Mouse (Mus musculus) small intestine, adult 2 months (tissue): ENCODE measurements around the gene Rab22a.

ENCODE experiments used
- CTCF ChIP-seq: fragments of 200-500 bp; IDR thresholded peaks from 2 replicates; pipeline ENCODE4 v1.5.1; 2012; ENCODE audit warnings: low read depth, mild to moderate bottlenecking, control low read depth, inconsistent platforms, low read length, moderate library complexity, mixed read lengths; ENCODE audit not compliant: insufficient replicate concordance, insufficient read length; ENCODE audit errors: extremely low read depth
- POLR2A ChIP-seq: fragments of 200-500 bp; IDR thresholded peaks from 2 replicates; pipeline ENCODE4 v1.6.1; 2012; ENCODE audit warnings: low read depth, mild to moderate bottlenecking, control low read depth, inconsistent platforms, low read length, moderate library complexity

DNA sequence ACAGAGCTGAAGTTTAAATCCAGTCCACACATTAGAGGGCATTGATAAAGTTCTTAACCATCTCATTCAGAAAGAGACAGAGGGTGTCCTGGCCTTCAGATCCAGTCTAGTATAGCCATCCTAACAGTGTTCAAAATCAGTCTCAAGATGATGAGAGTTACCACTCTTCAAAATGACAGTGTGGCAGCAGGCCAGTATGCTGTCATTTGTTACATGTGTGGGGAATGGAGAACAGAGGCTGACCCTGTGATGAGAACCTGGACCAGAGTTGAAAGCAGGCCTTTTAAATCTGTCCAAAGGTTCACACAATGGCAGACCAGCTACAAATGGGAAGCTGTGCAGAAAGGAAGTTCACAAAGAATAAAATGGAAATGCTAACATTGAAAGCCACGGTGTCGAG is 33.1 kb downstream of the Rab22a start:
- TF ChIP-seq POLR2A (no peak), CTCF (no peak)
